Comparison of ENCODE assay signal across 9 mouse cellular contexts in genomic region chr12:80730567-80730966, GRCm38 (mm10). TPM values are rescaled to one million over a fixed set of nuclear protein-coding genes. Genes with fewer than 3 reads are reported as not detected.
DNase-seq lines count a peak whose midpoint lies in the region; ATAC-seq and TF ChIP-seq lines count a peak whose summit lies in the region.
"Had no signal": no experiment of that assay in that cellular context is flagged by ENCODE, and none has a peak within 500 bp of the region (broad histone marks: within the 10 kb centered on the region; RNA-seq: fewer than 3 reads in every experiment).

No protein-coding gene starts in this region.

- H3K27ac ChIP-seq in thymus, adult 2 months (ENCODE audit: control insufficient read depth, insufficient read depth, low read length), result no peak overlapping the region
- H3K27ac ChIP-seq in embryonic facial prominence, embryonic 10.5 days (replicated peaks), result peak overlapping the region; percentile 57
- H3K27ac ChIP-seq in heart, embryonic 15.5 days, result no peak overlapping the region
- no peak overlapping the region for H3K27ac ChIP-seq in liver, embryonic 11.5 days (ENCODE audit: low read depth, low read length)
- 0 out of 2 replicates have a peak overlapping the region, but pooled peaks have one; percentile 13 for H3K27ac ChIP-seq in neural tube, embryonic 13.5 days (replicated peaks)

- peak overlapping the region; percentile 20; the same call in 1 of the 2 replicates for H3K4me2 ChIP-seq in heart, embryonic 15.5 days
- peak overlapping the region; percentile 19; the same call in 1 of the 2 replicates for H3K4me2 ChIP-seq in liver, embryonic 11.5 days
- peak overlapping the region; percentile 31; the same call in 1 of the 2 replicates for H3K4me2 ChIP-seq in neural tube, embryonic 13.5 days

- no peaks in the 10 kb centered on the region for H3K27me3 ChIP-seq in thymus, adult 2 months (ENCODE audit: control insufficient read depth, insufficient read depth, low read length)
- H3K27me3 ChIP-seq in embryonic facial prominence, embryonic 10.5 days (replicated peaks; ENCODE audit: low read depth, poor library complexity, severe bottlenecking), result peaks cover 5% of the 10 kb centered on the region; the same call in 1 of the 2 replicates
- peaks cover 16% of the 10 kb centered on the region for H3K27me3 ChIP-seq in heart, embryonic 15.5 days
- H3K27me3 ChIP-seq in liver, embryonic 11.5 days (replicated peaks; ENCODE audit: control insufficient read depth, insufficient read depth, low read length), result no peaks in the 10 kb centered on the region; the same call in 1 of the 2 replicates
- H3K27me3 ChIP-seq in neural tube, embryonic 13.5 days, result no peaks in the 10 kb centered on the region

- H3K36me3 ChIP-seq in thymus, adult 2 months (ENCODE audit: control insufficient read depth, insufficient read depth, low read length), result no peaks in the 10 kb centered on the region
- H3K36me3 ChIP-seq in embryonic facial prominence, embryonic 10.5 days (replicated peaks), result no peaks in the 10 kb centered on the region
- H3K36me3 ChIP-seq in heart, embryonic 15.5 days, result no peaks in the 10 kb centered on the region
- no peaks in the 10 kb centered on the region for H3K36me3 ChIP-seq in liver, embryonic 11.5 days (ENCODE audit: control insufficient read depth, insufficient read depth, low read length)
- H3K36me3 ChIP-seq in neural tube, embryonic 13.5 days, result no peaks in the 10 kb centered on the region

- ATAC-seq in heart, embryonic 15.5 days (replicated peaks; ENCODE audit: insufficient number of reproducible peaks, insufficient read depth, low FRiP score, low read depth), result peak; percentile 72; the same call in 1 of the 2 replicates
- ATAC-seq in liver, embryonic 11.5 days (replicated peaks; ENCODE audit: low FRiP score), result no peak
- ATAC-seq in neural tube, embryonic 13.5 days (ENCODE audit: low read depth), result peak; percentile 90
- no peak for ATAC-seq in erythroblast, adult 5-6 weeks (replicated peaks; ENCODE audit: low FRiP score, poor library complexity, severe bottlenecking)

- peaks cover 6% of the 10 kb centered on the region; the same call in 1 of the 2 replicates for H3K4me1 ChIP-seq in thymus, adult 2 months (replicated peaks; ENCODE audit: control insufficient read depth, insufficient read depth, low read length)
- peaks cover 8% of the 10 kb centered on the region; the same call in 1 of the 2 replicates for H3K4me1 ChIP-seq in embryonic facial prominence, embryonic 10.5 days
- no peaks in the 10 kb centered on the region for H3K4me1 ChIP-seq in heart, embryonic 15.5 days (replicated peaks)
- H3K4me1 ChIP-seq in liver, embryonic 11.5 days (replicated peaks; ENCODE audit: control insufficient read depth, insufficient read depth, low read length), result peaks cover 4% of the 10 kb centered on the region
- peaks cover under 1% of the 10 kb centered on the region; the same call in 1 of the 2 replicates for H3K4me1 ChIP-seq in neural tube, embryonic 13.5 days (replicated peaks)

- TF ChIP-seq CTCF in thymus, adult 2 months (IDR thresholded peaks at IDR 0.05; ENCODE audit: borderline replicate concordance, control insufficient read depth, extremely low read depth, insufficient read depth, low read length, poor library complexity), result no peak

- H3K9ac ChIP-seq in heart, embryonic 15.5 days, result no peak overlapping the region
- H3K9ac ChIP-seq in liver, embryonic 11.5 days (ENCODE audit: low read depth, low read length), result no peak overlapping the region
- no peak overlapping the region for H3K9ac ChIP-seq in neural tube, embryonic 13.5 days

- no peak overlapping the region for H3K4me3 ChIP-seq in thymus, adult 2 months (ENCODE audit: control insufficient read depth, insufficient read depth, low read length)
- 0 out of 2 replicates have a peak overlapping the region, but pooled peaks have one; percentile 18 for H3K4me3 ChIP-seq in embryonic facial prominence, embryonic 10.5 days
- no peak overlapping the region for H3K4me3 ChIP-seq in heart, embryonic 15.5 days
- no peak overlapping the region for H3K4me3 ChIP-seq in liver, embryonic 11.5 days (ENCODE audit: low read depth, low read length)
- H3K4me3 ChIP-seq in neural tube, embryonic 13.5 days, result no peak overlapping the region
- H3K4me3 ChIP-seq: myocyte had no signal

- 32% methylated on average over 9 of the region's 9 CpGs for WGBS in thymus, adult 2 months
- WGBS in embryonic facial prominence, embryonic 10.5 days, result 6% methylated on average over 9 of the region's 9 CpGs
- 5% methylated on average over 9 of the region's 9 CpGs for WGBS in heart, embryonic 15.5 days
- 15% methylated on average over 9 of the region's 9 CpGs for WGBS in liver, embryonic 11.5 days
- 4% methylated on average over 9 of the region's 9 CpGs for WGBS in neural tube, embryonic 13.5 days

- peak; percentile 30 for DNase-seq in thymus, adult 2 months
- no peak for DNase-seq in thymus, postnatal 0 days (ENCODE audit: low spot score)
- peak; percentile 87 for DNase-seq in embryonic facial prominence, embryonic 10.5 days (ENCODE audit: low spot score)
- DNase-seq in kidney, postnatal 10 days, result peak; percentile 81
- peak; percentile 53 for DNase-seq in liver, embryonic 11.5 days (ENCODE audit: low spot score)

- TF ChIP-seq POLR2A in thymus, adult 2 months (IDR thresholded peaks at IDR 0.05; ENCODE audit: control insufficient read depth, extremely low read depth, insufficient read depth, low read length, poor library complexity), result no peak

- H3K9me3 ChIP-seq in embryonic facial prominence, embryonic 10.5 days, result no peaks in the 10 kb centered on the region
- no peaks in the 10 kb centered on the region for H3K9me3 ChIP-seq in heart, embryonic 15.5 days (replicated peaks)
- H3K9me3 ChIP-seq in liver, embryonic 11.5 days (ENCODE audit: control insufficient read depth, low read length), result no peaks in the 10 kb centered on the region
- no peaks in the 10 kb centered on the region for H3K9me3 ChIP-seq in neural tube, embryonic 13.5 days

RNA-seq across cellular contexts. Expression of gene Ccdc177, which starts 29.9 kb away (rescaled TPM):
- polyA plus RNA-seq in thymus, adult 2 months (2012; rRNA removed), result not detected in 2 replicates
- 0.03 TPM in 1 of 2 replicates, not detected in the other for polyA plus RNA-seq in thymus, postnatal 0 days (2015; fragmentation: Nextera tagmentation; extraction: Ambion mirVana)
- 0.52 and 0.59 TPM in 2 replicates for polyA plus RNA-seq in embryonic facial prominence, embryonic 10.5 days (2016; fragmentation: Nextera tagmentation; extraction: Ambion mirVana)
- not detected in 2 replicates for polyA plus RNA-seq in heart, embryonic 15.5 days (2015; fragmentation: Nextera tagmentation; extraction: Ambion mirVana)
- not detected in 2 replicates for polyA plus RNA-seq in liver, embryonic 11.5 days (2014; fragmentation: Nextera tagmentation; extraction: Ambion mirVana)
- polyA plus RNA-seq in neural tube, embryonic 13.5 days (2015; fragmentation: Nextera tagmentation; extraction: Ambion mirVana), result 2.8 and 2.9 TPM in 2 replicates
- not detected in 2 replicates for total RNA-seq in erythroblast, adult 5-6 weeks (2015; ENCODE audit: low replicate concordance)
- not detected in 2 replicates for total RNA-seq in erythroblast, adult 5-6 weeks (2017; ENCODE audit: low replicate concordance)
- polyA plus RNA-seq: myocyte had no signal

RNA-seq across cellular contexts. Expression of gene Plekhd1, which starts 38.2 kb away (rescaled TPM):
- polyA plus RNA-seq in thymus, adult 2 months (2012; rRNA removed), result 0.18 and 0.20 TPM in 2 replicates
- polyA plus RNA-seq in thymus, postnatal 0 days (2015; fragmentation: Nextera tagmentation; extraction: Ambion mirVana), result 0.08 and 0.16 TPM in 2 replicates
- 0.40 and 0.59 TPM in 2 replicates for polyA plus RNA-seq in embryonic facial prominence, embryonic 10.5 days (2016; fragmentation: Nextera tagmentation; extraction: Ambion mirVana)
- 0.40 and 0.55 TPM in 2 replicates for polyA plus RNA-seq in heart, embryonic 15.5 days (2015; fragmentation: Nextera tagmentation; extraction: Ambion mirVana)
- 0.70 and 1.1 TPM in 2 replicates for polyA plus RNA-seq in liver, embryonic 11.5 days (2014; fragmentation: Nextera tagmentation; extraction: Ambion mirVana)
- 7.1 and 7.4 TPM in 2 replicates for polyA plus RNA-seq in neural tube, embryonic 13.5 days (2015; fragmentation: Nextera tagmentation; extraction: Ambion mirVana)
- total RNA-seq in erythroblast, adult 5-6 weeks (2015; ENCODE audit: low replicate concordance), result not detected in 2 replicates
- 0.77 TPM in 1 of 2 replicates, not detected in the other for total RNA-seq in erythroblast, adult 5-6 weeks (2017; ENCODE audit: low replicate concordance)
- polyA plus RNA-seq: myocyte had no signal

RNA-seq across cellular contexts. Expression of gene Susd6, which starts 59.7 kb away (rescaled TPM):
- polyA plus RNA-seq in thymus, adult 2 months (2012; rRNA removed), result 81.3 and 81.8 TPM in 2 replicates
- 21.0 and 21.1 TPM in 2 replicates for polyA plus RNA-seq in thymus, postnatal 0 days (2015; fragmentation: Nextera tagmentation; extraction: Ambion mirVana)
- polyA plus RNA-seq in embryonic facial prominence, embryonic 10.5 days (2016; fragmentation: Nextera tagmentation; extraction: Ambion mirVana), result 13.6 and 13.8 TPM in 2 replicates
- polyA plus RNA-seq in heart, embryonic 15.5 days (2015; fragmentation: Nextera tagmentation; extraction: Ambion mirVana), result 16.4 and 19.6 TPM in 2 replicates
- polyA plus RNA-seq in liver, embryonic 11.5 days (2014; fragmentation: Nextera tagmentation; extraction: Ambion mirVana), result 21.5 and 21.7 TPM in 2 replicates
- polyA plus RNA-seq in neural tube, embryonic 13.5 days (2015; fragmentation: Nextera tagmentation; extraction: Ambion mirVana), result 12.3 and 12.9 TPM in 2 replicates
- 16.3 and 16.7 TPM in 2 replicates for total RNA-seq in erythroblast, adult 5-6 weeks (2015; ENCODE audit: low replicate concordance)
- 32.7 and 36.2 TPM in 2 replicates for total RNA-seq in erythroblast, adult 5-6 weeks (2017; ENCODE audit: low replicate concordance)

Comparison
In these comparisons a context has a peak if more than half of its experiments do, and no peak if none do; other contexts are left out.
1. H3K27ac ChIP-seq: peak in embryonic facial prominence, embryonic 10.5 days (single experiment) and neural tube, embryonic 13.5 days (single experiment); none in thymus, adult 2 months (single experiment), heart, embryonic 15.5 days (single experiment) and liver, embryonic 11.5 days (single experiment).
2. ATAC-seq: peak in heart, embryonic 15.5 days (single experiment) and neural tube, embryonic 13.5 days (single experiment); none in liver, embryonic 11.5 days (single experiment) and erythroblast, adult 5-6 weeks (single experiment).
3. Peak in every context shown above with its lines, with median percentiles within 50 percentile points of each other: H3K4me2 ChIP-seq.